Mouse (Mus musculus) liver, embryonic 14.5 days (tissue): ENCODE measurements around the gene 5730522E02Rik.

ENCODE experiments used
- CTCF ChIP-seq: IDR thresholded peaks from 2 replicates; pipeline ENCODE4 v1.5.1; 2016; ENCODE audit warnings: antibody characterized with exemption, low read depth, control low read depth
- EP300 ChIP-seq: IDR thresholded peaks from 2 replicates; pipeline ENCODE4 v1.6.1; 2016; ENCODE audit warnings: antibody characterized with exemption, low read depth

GRCm38 (mm10) chr11:25590215-25590614 lies 620.3 kb downstream of the 5730522E02Rik start:
- TF ChIP-seq CTCF = no peak
- TF ChIP-seq EP300 = no peak
